ENCODE assay signal across 12 mouse cellular contexts in genomic region chr13:64050895-64051294, GRCm38 (mm10). TPM values are rescaled to one million over a fixed set of nuclear protein-coding genes. Genes with fewer than 3 reads are reported as not detected.
DNase-seq lines count a peak whose midpoint lies in the region; TF ChIP-seq lines count a peak whose summit lies in the region.
"Had no signal": no experiment of that assay in that cellular context is flagged by ENCODE, and none has a peak within 500 bp of the region (broad histone marks: within the 10 kb centered on the region; RNA-seq: fewer than 3 reads in every experiment).

No protein-coding gene starts in this region.

- no peak for TF ChIP-seq POLR2A in lung, adult 2 months (IDR thresholded peaks at IDR 0.05; ENCODE audit: borderline replicate concordance, extremely low read depth, low read depth, low read length)

- no peak overlapping the region for H3K4me3 ChIP-seq in lung, adult 2 months (replicated peaks; ENCODE audit: extremely low read depth, low read depth, low read length)
- H3K4me3 ChIP-seq: heart, embryonic 10.5 days had no signal

- H3K4me1 ChIP-seq in lung, adult 2 months (ENCODE audit: control insufficient read depth, insufficient read depth, low read length), result no peaks in the 10 kb centered on the region
- H3K4me1 ChIP-seq: heart, embryonic 10.5 days had no signal

- WGBS in lung, adult 2 months, result 72% methylated on average over 4 of the region's 4 CpGs

- DNase-seq in cerebellum, postnatal 10 days, result peak; percentile 17 to 22
- no peak for DNase-seq in cerebellum, postnatal 4 days (ENCODE audit: low spot score in 2 of 2)
- no peak for DNase-seq in lung, adult 2 months
- no peak for DNase-seq in lung, postnatal 4 days
- peak; percentile 27 for DNase-seq in brain, adult 2 months (ENCODE audit: low read depth, low spot score)
- DNase-seq in retina, postnatal 1 day, result peak; percentile 20
- no peak for DNase-seq in spleen, postnatal 4 days (ENCODE audit: low spot score in 2 of 2)
- DNase-seq in thymus, postnatal 25 days, result no peak
- DNase-seq: B cell, adult 2 months; thymus, postnatal 36 days had no signal

- 0 out of 2 replicates have a peak, but pooled peaks have one; percentile 15 for TF ChIP-seq CTCF in lung, adult 2 months (IDR thresholded peaks at IDR 0.05; ENCODE audit: insufficient read depth, low read length)

RNA-seq across cellular contexts. Expression of gene Hsd17b3, which starts 38.1 kb away (rescaled TPM):
- polyA plus RNA-seq in lung, adult 2 months (2012; rRNA removed), result not detected in 2 replicates
- polyA plus RNA-seq: heart, embryonic 10.5 days; large intestine, adult 2 months had no signal

Comparison
In these comparisons a context has a peak if more than half of its experiments do, and no peak if none do; other contexts are left out.
1. DNase-seq: peak in cerebellum, postnatal 10 days (2 of 2), brain, adult 2 months (single experiment) and retina, postnatal 1 day (single experiment); none in cerebellum, postnatal 4 days (0 of 2), lung, adult 2 months (single experiment), lung, postnatal 4 days (0 of 2), spleen, postnatal 4 days (0 of 2) and thymus, postnatal 25 days (single experiment).